Mouse (Mus musculus): ENCODE results near the gene Pms2.

- TF ChIP-seq CTCF (IDR thresholded peaks at IDR 0.05; ENCODE audit: insufficient read depth, low read length) (no peak), POLR2A (IDR thresholded peaks at IDR 0.05; ENCODE audit: borderline replicate concordance, extremely low read depth, low read depth, low read length) (no peak)
Measured at GRCm38 (mm10) chr5:143943231-143944125, 33.7 kb downstream of the Pms2 start.
